Mouse (Mus musculus) forebrain, embryonic 10.5 days (tissue): ENCODE data around the gene Ippk. TPM values are rescaled to one million over a fixed set of nuclear protein-coding genes. Genes with fewer than 3 reads are reported as not detected.

Experiments
- polyA plus RNA-seq: library from polyadenylated mRNA; unstranded; fragments of >200 nt; fragmentation: Nextera tagmentation; extraction: Ambion mirVana; gene quantifications from 2 replicates; pipeline ENCODE4 v1.2.1, GENCODE M21; 2016

Ippk gene
- polyA plus RNA-seq, 1 experiment from 2014 or later = 18.7 TPM

Other genes starting within 250 kb of the Ippk start
- 22.7 and 24.1 TPM in 2 replicates for gene Ninj1, start 233.8 kb upstream of the Ippk start, polyA plus RNA-seq
- gene Card19, start 205.2 kb upstream of the Ippk start, polyA plus RNA-seq = 21.0 and 22.1 TPM in 2 replicates
- 0.82 and 0.95 TPM in 2 replicates for gene Susd3, start 172.5 kb upstream of the Ippk start, polyA plus RNA-seq
- 0.90 and 1.1 TPM in 2 replicates for gene Fgd3, start 100.9 kb upstream of the Ippk start, polyA plus RNA-seq
- 26.2 and 28.8 TPM in 2 replicates for gene Bicd2, start 79.7 kb upstream of the Ippk start, polyA plus RNA-seq
- gene Tes3-ps, start 72.1 kb downstream of the Ippk start, polyA plus RNA-seq = 1.5 and 1.8 TPM in 2 replicates
- 0.34 and 0.63 TPM in 2 replicates for gene Ecm2, start 83.6 kb downstream of the Ippk start, polyA plus RNA-seq
- 0.18 and 0.21 TPM in 2 replicates for gene Aspn, start 123.2 kb downstream of the Ippk start, polyA plus RNA-seq
- gene Omd, start 161.2 kb downstream of the Ippk start, polyA plus RNA-seq = 0.99 and 1.1 TPM in 2 replicates
- gene Ogn, start 186.8 kb downstream of the Ippk start, polyA plus RNA-seq = 1.7 and 2.6 TPM in 2 replicates
- 36.4 and 37.1 TPM in 2 replicates for gene Cenpp, start 231.5 kb downstream of the Ippk start, polyA plus RNA-seq
- 23.1 and 25.9 TPM in 2 replicates for gene Nol8, start 231.8 kb downstream of the Ippk start, polyA plus RNA-seq